Mouse (Mus musculus) left cerebral cortex, adult 18-20 months (tissue): ENCODE results near the gene Cstad. TPM values are rescaled to one million over a fixed set of nuclear protein-coding genes. Genes with fewer than 3 reads are reported as not detected.

Source experiments
- DNase-seq, 2 experiments: peaks; one replicate each; pipeline ENCODE4 v3.0.0; 2021 to 2022; ENCODE audit warnings: low spot score in 2 of 2, mixed read lengths in 1 of 2
- total RNA-seq, 2 experiments: library from RNA; stranded (reverse); gene quantifications; 2 replicates each; pipeline ENCODE4 v1.2.3; 2021

The Cstad gene
- total RNA-seq, 2 experiments from 2014 or later: 3.1 to 4.0 TPM

GRCm38 (mm10) chr2:30657674-30658479 lies 63.0 kb downstream of the Cstad start:
- DNase-seq: no peak

DNA sequence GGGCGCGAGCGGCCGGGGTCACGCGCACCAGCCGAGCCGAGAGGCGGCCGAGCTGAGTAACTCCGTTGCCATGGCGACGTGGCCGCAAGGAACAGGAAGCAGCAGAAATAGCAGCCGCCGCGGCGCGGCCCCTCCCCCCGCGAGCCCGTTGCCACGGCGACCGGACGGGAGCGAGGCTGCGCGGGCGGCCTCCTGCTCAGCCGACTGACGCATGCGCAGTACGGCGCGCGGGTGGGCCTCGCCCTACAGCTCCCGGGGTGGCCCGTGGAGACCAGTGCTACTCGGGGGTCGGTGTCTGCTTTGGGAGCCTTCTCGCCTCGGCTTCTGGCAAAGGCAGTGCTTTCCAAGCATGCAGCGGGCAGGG lies 63.6 kb downstream of the Cstad start:
- peak; percentile 100 for DNase-seq

Other genes with a start within 250 kb of the Cstad start
- gene Sh3glb2, start 235.7 kb upstream of the Cstad start, total RNA-seq: 100 to 1,000 TPM; 295 to 306 TPM
- gene Miga2, start 230.8 kb upstream of the Cstad start, total RNA-seq: 100 to 1,000 TPM; 108 to 120 TPM
- 10 to 100 TPM; 24.2 to 27.5 TPM for gene Dolpp1, start 202.8 kb upstream of the Cstad start, total RNA-seq
- gene Crat, start 179.2 kb upstream of the Cstad start, total RNA-seq: 10 to 100 TPM; 53.7 to 57.3 TPM
- 100 to 1,000 TPM; 182 to 189 TPM for gene Ptpa, start 179.0 kb upstream of the Cstad start, total RNA-seq
- 10 to 100 TPM; 30.3 to 30.4 TPM for gene Ier5l, start 120.8 kb upstream of the Cstad start, total RNA-seq
- 1 to 10 TPM; 8.2 to 8.4 TPM for gene 1700001O22Rik, start 208.6 kb downstream of the Cstad start, total RNA-seq
- gene Ntmt1, start 212.8 kb downstream of the Cstad start, total RNA-seq: 10 to 100 TPM; 32.9 to 34.1 TPM
- 10 to 100 TPM; 41.0 to 43.1 TPM for gene Asb6, start 235.3 kb downstream of the Cstad start, total RNA-seq
- 1 to 10 TPM; 2.1 to 2.8 TPM for gene Prrx2, start 239.9 kb downstream of the Cstad start, total RNA-seq